ENCODE assay signal across 29 mouse cellular contexts in the genomic region with DNA sequence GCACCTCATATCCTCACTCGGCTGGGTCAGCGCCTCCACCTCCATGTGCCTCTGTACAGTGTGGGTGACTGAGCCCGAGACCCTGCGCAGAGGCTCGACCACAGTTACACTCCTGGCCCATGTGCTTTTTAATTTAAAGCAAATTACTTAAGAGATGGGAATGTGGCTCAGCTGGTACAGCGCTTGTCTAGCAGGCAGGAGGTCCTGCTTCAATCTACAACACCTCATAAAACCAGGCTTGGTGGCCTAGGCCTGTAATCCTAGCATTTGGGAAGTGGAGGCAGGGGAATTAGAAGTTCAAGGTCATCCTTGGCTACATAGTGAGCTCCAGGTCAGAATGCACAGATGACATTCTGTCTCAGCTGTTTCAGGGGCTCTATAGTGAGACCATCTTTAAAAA. TPM values are rescaled to one million over a fixed set of nuclear protein-coding genes. Genes with fewer than 3 reads are reported as not detected.
A peak's percentile ranks its signal among the peaks of the same experiment; 100 is the strongest.
DNase-seq lines count a peak whose midpoint lies in the region; ATAC-seq and TF ChIP-seq lines count a peak whose summit lies in the region.
"Had no signal": no experiment of that assay in that cellular context is flagged by ENCODE, and none has a peak within 500 bp of the region (broad histone marks: within the 10 kb centered on the region; RNA-seq: fewer than 3 reads in every experiment).

No protein-coding gene starts in this region.

- peak overlapping the region; percentile 98 for H3K27ac ChIP-seq in liver, embryonic 12.5 days
- no peak overlapping the region for H3K27ac ChIP-seq in liver, embryonic 11.5 days (ENCODE audit: low read depth, low read length)
- no peak overlapping the region for H3K27ac ChIP-seq in lung, postnatal 0 days (ENCODE audit: low read length)
- H3K27ac ChIP-seq: embryonic facial prominence, embryonic 10.5 days; embryonic facial prominence, embryonic 13.5 days; forebrain, embryonic 12.5 days; forebrain, embryonic 15.5 days; heart, embryonic 13.5 days; hindbrain, embryonic 12.5 days; hindbrain, embryonic 15.5 days had no signal

- H3K4me3 ChIP-seq in liver, embryonic 12.5 days: no peak overlapping the region
- no peak overlapping the region for H3K4me3 ChIP-seq in liver, embryonic 11.5 days (ENCODE audit: low read depth, low read length)
- no peak overlapping the region for H3K4me3 ChIP-seq in lung, postnatal 0 days (ENCODE audit: low read depth, low read length)
- H3K4me3 ChIP-seq: embryonic facial prominence, embryonic 10.5 days; embryonic facial prominence, embryonic 13.5 days; erythroblast, embryonic 14.5 days; forebrain, embryonic 12.5 days; forebrain, embryonic 15.5 days; heart, embryonic 13.5 days; hindbrain, embryonic 12.5 days; hindbrain, embryonic 15.5 days had no signal

- peaks cover 89% of the 10 kb centered on the region for H3K4me1 ChIP-seq in liver, embryonic 12.5 days
- H3K4me1 ChIP-seq in liver, embryonic 11.5 days (replicated peaks; ENCODE audit: control insufficient read depth, insufficient read depth, low read length): peaks cover 45% of the 10 kb centered on the region
- peaks cover 18% of the 10 kb centered on the region; the same call in 1 of the 2 replicates for H3K4me1 ChIP-seq in lung, postnatal 0 days (ENCODE audit: insufficient read depth, low read depth, low read length)

- no peaks in the 10 kb centered on the region for H3K9me3 ChIP-seq in liver, embryonic 12.5 days (replicated peaks)
- no peaks in the 10 kb centered on the region for H3K9me3 ChIP-seq in liver, embryonic 11.5 days (ENCODE audit: control insufficient read depth, low read length)
- no peaks in the 10 kb centered on the region for H3K9me3 ChIP-seq in lung, postnatal 0 days (ENCODE audit: low read length)
- H3K9me3 ChIP-seq: embryonic facial prominence, embryonic 10.5 days; embryonic facial prominence, embryonic 13.5 days; forebrain, embryonic 12.5 days; forebrain, embryonic 15.5 days; heart, embryonic 13.5 days; hindbrain, embryonic 12.5 days; hindbrain, embryonic 15.5 days had no signal

- peak; percentile 1 for DNase-seq in adrenal gland, postnatal 10 days
- DNase-seq in adrenal gland, postnatal 14 days: no peak
- no peak for DNase-seq in liver, embryonic 11.5 days (ENCODE audit: low spot score)
- DNase-seq in lung, postnatal 0 days (ENCODE audit: low spot score): peak; percentile 44
- DNase-seq in lung, postnatal 36 days: no peak
- DNase-seq in adrenal gland, adult 2 months: no peak
- DNase-seq: adrenal gland, postnatal 25 days; cerebellum, adult 11-12 months; cerebellum, adult 8-10 months; cerebellum, postnatal 10 days; cerebellum, postnatal 36 days; embryo, embryonic 11 days; gastrocnemius, postnatal 14 days; heart, adult 18-20 months; heart, postnatal 14 days had no signal

- H3K27me3 ChIP-seq in liver, embryonic 12.5 days (replicated peaks): no peaks in the 10 kb centered on the region
- H3K27me3 ChIP-seq in liver, embryonic 11.5 days (replicated peaks; ENCODE audit: control insufficient read depth, insufficient read depth, low read length): no peaks in the 10 kb centered on the region
- no peaks in the 10 kb centered on the region for H3K27me3 ChIP-seq in lung, postnatal 0 days (replicated peaks; ENCODE audit: insufficient read depth, low read length)
- H3K27me3 ChIP-seq: embryonic facial prominence, embryonic 13.5 days; forebrain, embryonic 12.5 days; forebrain, embryonic 15.5 days; heart, embryonic 13.5 days; hindbrain, embryonic 12.5 days; hindbrain, embryonic 15.5 days had no signal

- TF ChIP-seq EP300 in lung, postnatal 0 days (IDR thresholded peaks at IDR 0.05): no peak

- TF ChIP-seq CTCF in lung, postnatal 0 days (IDR thresholded peaks at IDR 0.05): no peak

- no peak for ATAC-seq in liver, embryonic 12.5 days
- ATAC-seq in liver, embryonic 11.5 days (replicated peaks; ENCODE audit: low FRiP score): no peak
- no peak for ATAC-seq in lung, postnatal 0 days
- ATAC-seq: activated CD4-positive, CD25-positive, alpha-beta regulatory T cell, adult 4 months; forebrain, embryonic 15.5 days had no signal

- H3K36me3 ChIP-seq in liver, embryonic 12.5 days: peaks cover 97% of the 10 kb centered on the region
- peaks cover 44% of the 10 kb centered on the region for H3K36me3 ChIP-seq in liver, embryonic 11.5 days (ENCODE audit: control insufficient read depth, insufficient read depth, low read length)
- peaks cover 20% of the 10 kb centered on the region; the same call in 1 of the 2 replicates for H3K36me3 ChIP-seq in lung, postnatal 0 days (ENCODE audit: insufficient read depth, low read length)
- H3K36me3 ChIP-seq: forebrain, embryonic 15.5 days had no signal

- H3K4me2 ChIP-seq in liver, embryonic 12.5 days: no peak overlapping the region
- no peak overlapping the region for H3K4me2 ChIP-seq in liver, embryonic 11.5 days
- no peak overlapping the region for H3K4me2 ChIP-seq in lung, postnatal 0 days (replicated peaks; ENCODE audit: low read depth, low read length)
- H3K4me2 ChIP-seq: embryonic facial prominence, embryonic 13.5 days; forebrain, embryonic 12.5 days; forebrain, embryonic 15.5 days; heart, embryonic 13.5 days; hindbrain, embryonic 12.5 days; hindbrain, embryonic 15.5 days had no signal

- no peak overlapping the region for H3K9ac ChIP-seq in liver, embryonic 12.5 days
- no peak overlapping the region for H3K9ac ChIP-seq in liver, embryonic 11.5 days (ENCODE audit: low read depth, low read length)
- no peak overlapping the region for H3K9ac ChIP-seq in lung, postnatal 0 days (replicated peaks; ENCODE audit: low read depth)
- H3K9ac ChIP-seq: embryonic facial prominence, embryonic 13.5 days; forebrain, embryonic 12.5 days; forebrain, embryonic 15.5 days; heart, embryonic 13.5 days; hindbrain, embryonic 12.5 days; hindbrain, embryonic 15.5 days had no signal

- WGBS in liver, embryonic 12.5 days (ENCODE audit: insufficient replicate concordance): 96% methylated on average over 6 of the region's 6 CpGs
- 93% methylated on average over 6 of the region's 6 CpGs for WGBS in liver, embryonic 11.5 days
- 79% methylated on average over 6 of the region's 6 CpGs for WGBS in lung, postnatal 0 days

RNA-seq across cellular contexts. Expression of gene Plekho2, which starts 21.0 kb away (rescaled TPM):
- 10 to 100 TPM; 32.5 to 37.8 TPM for total RNA-seq in adrenal gland, postnatal 10 days (2021)
- total RNA-seq in adrenal gland, postnatal 14 days (2021): 36.1 and 48.0 TPM in 2 replicates
- 37.2 and 39.1 TPM in 2 replicates for polyA plus RNA-seq in liver, embryonic 12.5 days (2016; fragmentation: Nextera tagmentation; extraction: Ambion mirVana)
- 29.5 and 30.3 TPM in 2 replicates for polyA plus RNA-seq in liver, embryonic 11.5 days (2014; fragmentation: Nextera tagmentation; extraction: Ambion mirVana)
- polyA plus RNA-seq in lung, postnatal 0 days (2015; fragmentation: Nextera tagmentation; extraction: Ambion mirVana): 20.3 and 21.1 TPM in 2 replicates
- 10 to 100 TPM; 49.9 to 61.0 TPM for total RNA-seq in adrenal gland, adult 2 months (2021)
- polyA plus RNA-seq in adrenal gland, adult 2 months (2012; rRNA removed): 48.8 and 61.6 TPM in 2 replicates

RNA-seq across cellular contexts. Expression of gene Pif1, which starts 28.2 kb away (rescaled TPM):
- 1 to 10 TPM; 2.0 to 3.3 TPM for total RNA-seq in adrenal gland, postnatal 10 days (2021)
- total RNA-seq in adrenal gland, postnatal 14 days (2021): 1.7 and 2.9 TPM in 2 replicates
- polyA plus RNA-seq in liver, embryonic 12.5 days (2016; fragmentation: Nextera tagmentation; extraction: Ambion mirVana): 16.1 and 17.4 TPM in 2 replicates
- 16.4 and 18.0 TPM in 2 replicates for polyA plus RNA-seq in liver, embryonic 11.5 days (2014; fragmentation: Nextera tagmentation; extraction: Ambion mirVana)
- polyA plus RNA-seq in lung, postnatal 0 days (2015; fragmentation: Nextera tagmentation; extraction: Ambion mirVana): 0.56 and 0.87 TPM in 2 replicates
- under 1 TPM; 0.29 to 0.45 TPM for total RNA-seq in adrenal gland, adult 2 months (2021)
- polyA plus RNA-seq in adrenal gland, adult 2 months (2012; rRNA removed): 0.42 and 0.46 TPM in 2 replicates
- total RNA-seq: gastrocnemius, adult 18-20 months; heart, adult 18-20 months had no signal

RNA-seq across cellular contexts. Expression of gene Ankdd1a, which starts 38.8 kb away (rescaled TPM):
- total RNA-seq in adrenal gland, postnatal 10 days (2021): under 1 TPM in 1 of 2 experiments, not detected in 1; 0.45 TPM
- 0.41 TPM in 1 of 2 replicates, not detected in the other for total RNA-seq in adrenal gland, postnatal 14 days (2021)
- polyA plus RNA-seq in liver, embryonic 12.5 days (2016; fragmentation: Nextera tagmentation; extraction: Ambion mirVana): not detected in 2 replicates
- polyA plus RNA-seq in liver, embryonic 11.5 days (2014; fragmentation: Nextera tagmentation; extraction: Ambion mirVana): not detected in 2 replicates
- polyA plus RNA-seq in lung, postnatal 0 days (2015; fragmentation: Nextera tagmentation; extraction: Ambion mirVana): not detected in 2 replicates
- total RNA-seq in adrenal gland, adult 2 months (2021): 1 to 10 TPM in 1 of 2 experiments, under 1 TPM in 1; 0.32 to 3.3 TPM
- 0.45 and 0.98 TPM in 2 replicates for polyA plus RNA-seq in adrenal gland, adult 2 months (2012; rRNA removed)
- total RNA-seq: ES-E14; gastrocnemius, adult 18-20 months; gastrocnemius, postnatal 14 days; heart, adult 18-20 months; heart, postnatal 14 days; hematopoietic stem cell, adult 5-6 weeks had no signal
- polyA plus RNA-seq: embryonic facial prominence, embryonic 10.5 days; embryonic facial prominence, embryonic 13.5 days; erythroblast, embryonic 14.5 days; heart, embryonic 13.5 days; heart, embryonic 16.5 days; hindbrain, embryonic 12.5 days had no signal

Comparison
In these comparisons a context has a peak if more than half of its experiments do, and no peak if none do; other contexts are left out.
1. DNase-seq: peak in adrenal gland, postnatal 10 days (single experiment) and lung, postnatal 0 days (single experiment); none in adrenal gland, postnatal 14 days (single experiment), liver, embryonic 11.5 days (single experiment), lung, postnatal 36 days (single experiment) and adrenal gland, adult 2 months (single experiment).